Mouse (Mus musculus) adipocyte (in vitro differentiated cells): Measurements from ENCODE around the gene Farsa.
"Not testable (repeated sequence)": the region's sequence is repeated elsewhere in the genome, so short reads cannot be mapped to it uniquely, and the experiment has no call there.

Experiments used
- DNase-seq: peaks from one replicate; pipeline ENCODE4 v3.0.0-alpha.2; 2016; ENCODE audit warnings: low spot score

Gene Farsa

GRCm38 (mm10) chr8:84874339-84874738, 17.6 kb downstream of the Farsa start:
- no peak for DNase-seq

GRCm38 (mm10) chr8:84877297-84878035, 20.7 kb downstream of the Farsa start:
- peak; percentile 67 for DNase-seq

GRCm38 (mm10) chr8:84878915-84879314, 22.1 kb downstream of the Farsa start:
- no peak for DNase-seq

GRCm38 (mm10) chr8:84884728-84885127, 27.9 kb downstream of the Farsa start:
- no peak for DNase-seq

GRCm38 (mm10) chr8:84888280-84888679, 31.5 kb downstream of the Farsa start:
- no peak for DNase-seq

- DNase-seq: no peak
These were observed 32.4 kb downstream of the Farsa start for GRCm38 (mm10) chr8:84889141-84889540.

- DNase-seq: no peak
These were observed 36.4 kb downstream of the Farsa start for GRCm38 (mm10) chr8:84892993-84893708.

GRCm38 (mm10) chr8:84893709-84894134, 36.9 kb downstream of the Farsa start, which contains the start of gene Gcdh:
Gcdh (minus strand) TSS chr8:84893921.
- DNase-seq: peak; percentile 99

GRCm38 (mm10) chr8:84895963-84896362, 39.2 kb downstream of the Farsa start:
- DNase-seq: no peak

- DNase-seq: no peak
These were observed 44.3 kb downstream of the Farsa start for GRCm38 (mm10) chr8:84901071-84901470.

GRCm38 (mm10) chr8:84901752-84902151, 45.0 kb downstream of the Farsa start, which contains the start of gene Klf1:
Klf1 (plus strand) TSS chr8:84901928.
- no peak for DNase-seq

GRCm38 (mm10) chr8:84902367-84902919, 45.7 kb downstream of the Farsa start:
- no peak for DNase-seq

GRCm38 (mm10) chr8:84902920-84903661, 46.3 kb downstream of the Farsa start:
- DNase-seq: peak; percentile 81

GRCm38 (mm10) chr8:84904351-84904750, 47.6 kb downstream of the Farsa start:
- no peak for DNase-seq

GRCm38 (mm10) chr8:84907037-84907436, 50.2 kb downstream of the Farsa start:
- DNase-seq: no peak

GRCm38 (mm10) chr8:84907493-84907892, 50.7 kb downstream of the Farsa start:
- DNase-seq: no peak

GRCm38 (mm10) chr8:84907979-84908378, 51.2 kb downstream of the Farsa start:
- DNase-seq: not testable (repeated sequence)

- DNase-seq: peak; percentile 99
These were observed 51.8 kb downstream of the Farsa start, which contains the start of gene Dnase2a for GRCm38 (mm10) chr8:84908421-84909161. Dnase2a (plus strand) TSS chr8:84908560.

GRCm38 (mm10) chr8:84909162-84909767, 52.5 kb downstream of the Farsa start:
- no peak for DNase-seq

- DNase-seq: no peak
These were observed 53.2 kb downstream of the Farsa start for GRCm38 (mm10) chr8:84909949-84910348.

GRCm38 (mm10) chr8:84910551-84910950, 53.8 kb downstream of the Farsa start:
- DNase-seq: no peak
